Mouse (Mus musculus) neural tube, embryonic 10.5 days (tissue): ENCODE measurements around the gene Olfr494.

Experiments used
- DNase-seq: peaks from one replicate; pipeline ENCODE4 v3.0.0-alpha.2; 2017; ENCODE audit warnings: low spot score; ENCODE audit errors: extremely low spot score

The Olfr494 gene

DNA sequence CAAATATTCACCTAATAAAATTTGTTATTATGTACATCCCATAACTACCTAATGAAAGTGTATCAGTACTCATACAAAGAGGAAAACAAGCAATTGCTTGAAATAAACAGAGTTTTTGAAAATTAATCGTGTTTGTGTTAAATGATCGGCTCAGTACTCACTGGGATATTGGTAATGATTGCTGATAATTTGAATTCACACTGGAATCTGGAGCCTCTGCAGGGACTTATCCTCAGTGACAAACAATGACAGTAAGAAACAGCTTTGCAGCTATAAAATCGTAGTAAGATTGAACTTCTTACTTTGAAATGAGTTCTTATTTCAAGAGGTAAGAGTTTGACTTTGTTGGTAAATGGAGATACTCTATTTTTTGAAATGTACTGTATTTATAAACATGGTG is at the start of gene Olfr494:
Gene Olfr494 (plus strand): TSS at position 301 of the 400 bp plus-strand sequence.
- DNase-seq: no peak

DNA sequence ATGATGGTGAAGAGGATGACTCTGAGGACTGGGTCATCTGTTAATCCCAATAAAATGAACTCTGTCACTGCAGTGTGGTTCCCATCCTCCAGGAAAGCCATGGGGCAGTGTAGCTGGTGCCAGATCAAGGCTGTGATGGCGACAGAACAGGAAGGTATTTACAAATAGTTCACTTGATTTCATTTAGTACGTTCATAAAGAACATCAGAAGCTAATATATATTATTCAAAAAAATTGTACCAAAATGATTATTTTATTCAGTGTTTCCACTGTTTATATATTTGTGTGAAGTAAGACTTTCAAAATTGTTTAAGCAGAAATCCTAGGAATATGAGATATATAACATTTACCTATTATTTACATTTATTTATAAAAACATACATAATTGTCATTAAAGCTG is 41.6 kb upstream of the Olfr494 start, which contains the start of gene Olfr492:
Gene Olfr492 (minus strand): TSS at position 101 of the 400 bp plus-strand sequence.
- no peak for DNase-seq

DNA sequence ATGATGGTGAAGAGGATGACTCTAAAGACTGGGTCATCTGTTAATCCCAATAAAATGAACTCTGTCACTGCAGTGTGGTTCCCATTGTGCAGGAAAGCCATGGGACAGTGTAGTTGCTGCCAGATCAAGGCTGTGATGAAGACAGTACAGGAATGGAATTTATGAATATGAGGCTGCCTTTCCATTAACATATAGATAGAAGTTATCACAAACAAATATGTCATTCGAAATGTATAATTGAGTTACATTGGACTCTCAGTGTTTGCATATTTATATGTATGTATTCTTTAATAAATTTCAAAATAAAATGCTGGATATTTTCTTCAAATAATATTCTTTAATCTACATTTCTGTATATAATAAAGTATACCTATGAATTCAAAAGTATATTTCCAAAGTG is 18.3 kb upstream of the Olfr494 start, which contains the start of gene Olfr493:
Gene Olfr493 (minus strand): TSS at position 101 of the 400 bp plus-strand sequence.
- no peak for DNase-seq

DNA sequence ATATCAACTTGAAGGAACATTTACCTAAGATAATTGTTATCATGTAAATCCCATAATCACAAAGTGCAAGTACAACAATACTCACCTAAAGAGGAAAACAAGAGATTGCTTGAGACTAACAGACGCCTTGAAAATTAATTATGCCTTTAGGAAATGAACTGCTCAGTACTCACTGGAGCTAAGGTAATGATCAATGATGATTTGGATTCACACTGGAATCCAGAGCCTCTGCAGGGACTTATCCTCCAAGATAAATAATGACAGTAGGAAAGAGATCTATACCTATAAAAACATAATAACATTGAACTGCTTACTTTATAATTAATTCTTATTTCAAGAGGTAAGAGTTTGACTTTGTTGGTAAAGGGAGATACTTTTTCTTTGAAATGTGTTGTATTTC is 27.7 kb downstream of the Olfr494 start, which contains the start of gene Olfr495:
Gene Olfr495 (plus strand): TSS at position 301 of the 400 bp plus-strand sequence.
- DNase-seq: no peak
